ENCODE assay signal across 12 mouse cellular contexts in genomic region chr3:84735716-84736115, GRCm38 (mm10).
"Had no signal": no experiment of that assay in that cellular context is flagged by ENCODE, and none has a peak within 500 bp of the region (broad histone marks: within the 10 kb centered on the region; RNA-seq: fewer than 3 reads in every experiment).

No protein-coding gene starts in this region.

- H3K9me3 ChIP-seq: kidney, embryonic 15.5 days; limb, embryonic 15.5 days; liver, embryonic 12.5 days had no signal

- H3K4me2 ChIP-seq: kidney, embryonic 15.5 days; limb, embryonic 15.5 days; liver, embryonic 12.5 days; lung, embryonic 14.5 days; midbrain, embryonic 11.5 days had no signal

- ATAC-seq: liver, embryonic 12.5 days; midbrain, embryonic 16.5 days had no signal

- H3K36me3 ChIP-seq: kidney, embryonic 15.5 days; limb, embryonic 15.5 days; liver, embryonic 12.5 days had no signal

- H3K9ac ChIP-seq: kidney, embryonic 15.5 days; limb, embryonic 15.5 days; liver, embryonic 12.5 days; lung, embryonic 14.5 days had no signal

- H3K27ac ChIP-seq: kidney, embryonic 15.5 days; limb, embryonic 15.5 days; liver, embryonic 12.5 days; macrophage had no signal

- H3K4me3 ChIP-seq: kidney, embryonic 15.5 days; limb, embryonic 15.5 days; liver, embryonic 12.5 days; megakaryocyte, embryonic 14.5 days had no signal

- DNase-seq: kidney, postnatal 14 days; lung, embryonic 14.5 days; lung, postnatal 10 days; thymus, adult 18-20 months; thymus, postnatal 14 days had no signal
